Mouse (Mus musculus): Measurements from ENCODE around the gene Ggt1. TPM values are rescaled to one million over a fixed set of nuclear protein-coding genes. Genes with fewer than 3 reads are reported as not detected.

Ggt1 gene
- polyA plus RNA-seq (2015; fragmentation: Illumina TruSeq; extraction: RNeasy Lipid Tissue Mini Kit (QIAGEN cat#74804); ENCODE audit: low read depth, low replicate concordance) = 4.5 TPM

GRCm38 (mm10) chr10:75561071-75561654 lies at the start of gene Ggt1:
Gene Ggt1 (plus strand): TSS chr10:75561604.

DNA sequence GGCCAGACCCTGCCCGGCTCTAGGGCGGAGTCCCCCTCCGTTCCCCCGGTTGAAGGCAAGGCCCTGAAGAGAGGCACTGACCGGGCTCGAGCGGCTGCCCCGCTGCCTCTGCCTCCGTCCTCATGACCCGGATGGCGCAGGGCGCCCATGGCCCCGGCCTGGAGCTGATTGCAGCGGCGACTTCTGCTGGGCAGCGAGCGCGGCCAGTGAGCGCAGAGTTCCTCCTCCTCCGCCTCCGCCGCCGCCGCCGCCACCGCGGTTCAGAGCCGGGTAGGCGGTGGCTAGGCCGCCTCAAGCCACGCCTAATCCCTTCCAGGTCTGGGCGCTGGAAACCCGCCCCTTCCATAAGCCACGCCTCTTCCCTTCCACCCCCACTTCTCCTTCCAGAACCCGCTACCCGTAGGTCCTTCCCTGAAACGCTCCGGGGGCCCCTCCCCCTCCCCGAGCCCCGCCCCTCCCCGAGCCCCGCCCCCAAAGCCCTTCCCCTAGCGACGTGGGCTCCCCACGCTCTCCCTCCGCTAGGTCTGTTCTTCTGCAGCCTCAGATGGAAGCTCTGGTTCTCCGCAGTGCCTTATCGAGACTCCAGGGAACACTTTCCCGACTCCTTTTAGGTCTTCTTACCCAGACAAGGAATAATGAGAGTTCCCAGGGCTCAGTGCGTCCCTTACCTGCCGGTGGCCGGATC lies 44.2 kb upstream of the Ggt1 start, which contains the start of gene Snrpd3:
Gene Snrpd3 (plus strand): TSS at position 479 of the 685 bp plus-strand sequence.

GRCm38 (mm10) chr10:75517758-75518143 lies 43.7 kb upstream of the Ggt1 start, which contains the start of gene Gucd1:
Gene Gucd1 (minus strand): TSS chr10:75517972.

DNA sequence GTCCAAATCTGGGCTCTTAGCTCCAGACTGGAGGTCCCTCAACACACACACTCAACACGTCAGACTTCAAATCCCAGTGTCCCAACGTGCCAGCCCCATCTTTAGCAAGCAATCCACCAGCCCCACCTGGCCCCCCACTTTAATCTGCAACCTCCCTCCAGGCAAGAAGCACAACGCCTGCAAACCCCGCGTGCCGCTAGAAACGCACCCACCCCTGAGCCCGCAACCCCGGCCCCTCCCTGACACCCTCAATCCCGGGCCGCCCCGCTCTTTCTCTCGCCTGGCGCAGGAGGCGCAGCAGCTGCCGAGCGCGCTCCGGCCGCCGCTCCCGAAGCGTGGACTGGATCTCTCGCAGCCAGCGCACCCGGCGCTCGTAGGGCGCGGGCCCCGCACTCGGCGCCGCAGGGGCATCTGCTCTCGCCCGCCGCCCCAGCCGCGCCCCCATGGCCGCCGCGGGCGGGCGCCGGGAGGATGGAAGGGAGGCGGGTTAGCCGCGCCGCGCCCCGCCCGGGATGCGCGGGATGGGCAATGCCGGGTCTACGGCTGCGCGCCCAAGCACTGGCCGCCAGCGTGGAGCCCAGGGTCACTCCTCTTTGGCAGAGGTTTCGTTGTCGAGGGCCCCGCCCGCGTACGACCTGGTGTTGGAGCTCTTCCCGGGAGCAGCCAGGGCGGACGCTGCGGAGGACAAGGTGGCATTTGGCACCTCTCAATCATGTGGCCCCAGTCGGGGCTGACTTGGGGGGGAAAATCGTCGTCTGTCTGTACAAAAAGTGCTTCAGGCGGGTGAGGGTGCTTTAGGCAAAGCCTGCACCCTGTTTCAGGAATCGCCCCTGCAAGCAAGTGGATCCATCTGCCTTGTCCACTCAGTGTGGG lies 1.5 kb upstream of the Ggt1 start, which contains the start of gene Lrrc75b:
Gene Lrrc75b (minus strand): TSS at position 655 of the 873 bp plus-strand sequence.

DNA sequence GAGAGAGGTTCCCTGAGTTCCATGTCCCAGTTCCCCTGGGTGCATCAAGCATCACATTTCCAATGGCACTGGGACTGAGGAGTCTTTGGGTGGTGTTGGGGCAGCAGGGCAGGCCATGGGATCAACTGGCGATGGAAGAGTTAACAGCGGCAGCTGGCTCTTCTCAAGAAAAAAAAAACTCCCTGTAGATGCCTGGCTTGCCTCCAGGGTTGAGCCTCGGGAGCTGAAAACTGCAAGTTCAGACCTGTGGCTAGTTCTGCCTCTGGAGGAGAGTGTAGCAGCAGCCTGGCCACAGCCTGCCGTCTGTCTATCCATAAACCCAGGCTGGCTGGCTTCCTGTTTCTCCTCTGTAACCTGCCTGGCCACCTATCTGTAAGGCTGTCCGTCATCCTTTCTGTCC lies 27.7 kb downstream of the Ggt1 start, which contains the start of gene Ggt5:
Gene Ggt5 (plus strand): TSS at position 212 of the 400 bp plus-strand sequence.

Other genes starting within 250 kb of the Ggt1 start
- gene Adora2a, start 244.7 kb upstream of the Ggt1 start, polyA plus RNA-seq (2015; fragmentation: Illumina TruSeq; extraction: RNeasy Lipid Tissue Mini Kit (QIAGEN cat#74804); ENCODE audit: low read depth, low replicate concordance) = 56.3 TPM
- 0.59 TPM for gene Upb1, start 160.5 kb upstream of the Ggt1 start, polyA plus RNA-seq (2015; fragmentation: Illumina TruSeq; extraction: RNeasy Lipid Tissue Mini Kit (QIAGEN cat#74804); ENCODE audit: low read depth, low replicate concordance)
- gene Snrpd3, start 44.1 kb upstream of the Ggt1 start, polyA plus RNA-seq (2015; fragmentation: Illumina TruSeq; extraction: RNeasy Lipid Tissue Mini Kit (QIAGEN cat#74804); ENCODE audit: low read depth, low replicate concordance) = 88.6 TPM
- gene Gucd1, start 43.6 kb upstream of the Ggt1 start, polyA plus RNA-seq (2015; fragmentation: Illumina TruSeq; extraction: RNeasy Lipid Tissue Mini Kit (QIAGEN cat#74804); ENCODE audit: low read depth, low replicate concordance) = 20.7 TPM
- 12.3 TPM for gene Lrrc75b, start 1.3 kb upstream of the Ggt1 start, polyA plus RNA-seq (2015; fragmentation: Illumina TruSeq; extraction: RNeasy Lipid Tissue Mini Kit (QIAGEN cat#74804); ENCODE audit: low read depth, low replicate concordance)
- gene Ggt5, start 27.7 kb downstream of the Ggt1 start, polyA plus RNA-seq (2015; fragmentation: Illumina TruSeq; extraction: RNeasy Lipid Tissue Mini Kit (QIAGEN cat#74804); ENCODE audit: low read depth, low replicate concordance) = 2.2 TPM
- 7.7 TPM for gene Susd2, start 82.4 kb downstream of the Ggt1 start, polyA plus RNA-seq (2015; fragmentation: Illumina TruSeq; extraction: RNeasy Lipid Tissue Mini Kit (QIAGEN cat#74804); ENCODE audit: low read depth, low replicate concordance)
- 29.4 TPM for gene Cabin1, start 202.7 kb downstream of the Ggt1 start, polyA plus RNA-seq (2015; fragmentation: Illumina TruSeq; extraction: RNeasy Lipid Tissue Mini Kit (QIAGEN cat#74804); ENCODE audit: low read depth, low replicate concordance)
- 156 TPM for gene Ddt, start 211.8 kb downstream of the Ggt1 start, polyA plus RNA-seq (2015; fragmentation: Illumina TruSeq; extraction: RNeasy Lipid Tissue Mini Kit (QIAGEN cat#74804); ENCODE audit: low read depth, low replicate concordance)
- not detected for gene Gm20441, start 219.3 kb downstream of the Ggt1 start, polyA plus RNA-seq (2015; fragmentation: Illumina TruSeq; extraction: RNeasy Lipid Tissue Mini Kit (QIAGEN cat#74804); ENCODE audit: low read depth, low replicate concordance)
- 5.8 TPM for gene Gstt3, start 219.8 kb downstream of the Ggt1 start, polyA plus RNA-seq (2015; fragmentation: Illumina TruSeq; extraction: RNeasy Lipid Tissue Mini Kit (QIAGEN cat#74804); ENCODE audit: low read depth, low replicate concordance)
- gene Gstt1, start 237.0 kb downstream of the Ggt1 start, polyA plus RNA-seq (2015; fragmentation: Illumina TruSeq; extraction: RNeasy Lipid Tissue Mini Kit (QIAGEN cat#74804); ENCODE audit: low read depth, low replicate concordance) = 28.5 TPM